Mouse (Mus musculus): Measurements from ENCODE around the gene 5530401A14Rik. TPM values are rescaled to one million over a fixed set of nuclear protein-coding genes. Genes with fewer than 3 reads are reported as not detected.

The 5530401A14Rik gene
- polyA plus RNA-seq, 1 experiment from 2014 or later, result 0.76 TPM

DNA sequence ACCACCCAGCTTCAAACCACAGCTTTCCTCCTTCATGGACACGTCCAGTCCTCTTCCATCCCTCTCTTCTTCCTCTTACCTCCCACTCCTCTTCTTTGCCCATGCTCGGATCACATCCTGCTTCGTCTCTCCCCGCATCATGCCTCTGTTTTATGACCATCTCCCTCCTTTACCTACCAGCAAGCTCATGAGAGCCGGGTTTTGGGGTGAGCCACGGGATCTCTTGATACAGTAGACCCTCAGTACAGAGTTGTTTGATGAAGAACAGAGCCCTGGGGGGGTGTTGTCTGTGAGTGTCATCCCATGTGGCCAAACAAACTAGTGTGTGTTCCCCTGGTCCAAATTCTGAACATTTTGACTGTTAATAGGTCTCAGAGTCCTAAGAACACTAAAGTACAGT is 36.0 kb downstream of the 5530401A14Rik start:
- Histone ChIP-seq H3K4me1 (peaks cover 25% of the 10 kb centered on the region), H3K9ac (no peak overlapping the region), H3K36me3 (replicated peaks) (no peaks in the 10 kb centered on the region), H3K27ac (peak overlapping the region; percentile 76; the same call in 1 of the 2 replicates), H3K9me3 (no peaks in the 10 kb centered on the region), H3K27me3 (replicated peaks) (no peaks in the 10 kb centered on the region), H3K4me2 (no peak overlapping the region), H3K4me3 (no peak overlapping the region)
- no peak for ATAC-seq (replicated peaks)
- WGBS, result 94% methylated on average over 6 of the region's 6 CpGs

- Histone ChIP-seq H3K9me3 (no peaks in the 10 kb centered on the region), H3K9ac (0 out of 2 replicates have a peak overlapping the region, but pooled peaks have one; percentile 10), H3K36me3 (replicated peaks) (no peaks in the 10 kb centered on the region), H3K4me2 (peak overlapping the region; percentile 19; the same call in 1 of the 2 replicates), H3K27me3 (replicated peaks) (no peaks in the 10 kb centered on the region), H3K4me3 (no peak overlapping the region), H3K4me1 (peaks cover 25% of the 10 kb centered on the region), H3K27ac (peak overlapping the region; percentile 76)
- peak; percentile 88 for ATAC-seq (replicated peaks)
- 1% methylated on average over 8 of the region's 8 CpGs for whole genome bisulfite sequencing
Measured at GRCm38 (mm10) chr11:81897547-81898354, 37.3 kb downstream of the 5530401A14Rik start.

GRCm38 (mm10) chr11:81902318-81902717 is 41.8 kb downstream of the 5530401A14Rik start:
- H3K27ac ChIP-seq, result no peak overlapping the region
- H3K4me2 ChIP-seq, result no peak overlapping the region
- peaks cover 18% of the 10 kb centered on the region for H3K4me1 ChIP-seq
- H3K36me3 ChIP-seq (replicated peaks), result no peaks in the 10 kb centered on the region
- no peaks in the 10 kb centered on the region for H3K9me3 ChIP-seq
- no peak for ATAC-seq (replicated peaks)
- H3K9ac ChIP-seq, result no peak overlapping the region
- no peak overlapping the region for H3K4me3 ChIP-seq
- no peaks in the 10 kb centered on the region for H3K27me3 ChIP-seq (replicated peaks)

- ATAC-seq (replicated peaks), result no peak
- H3K27ac ChIP-seq, result no peak overlapping the region
- H3K9me3 ChIP-seq, result no peaks in the 10 kb centered on the region
- 100% methylated on average over 1 of the region's 1 CpGs for WGBS
- no peaks in the 10 kb centered on the region for H3K4me1 ChIP-seq
- no peak overlapping the region for H3K4me2 ChIP-seq
- no peak overlapping the region for H3K4me3 ChIP-seq
- H3K27me3 ChIP-seq (replicated peaks), result no peaks in the 10 kb centered on the region
- H3K9ac ChIP-seq, result no peak overlapping the region
- no peaks in the 10 kb centered on the region for H3K36me3 ChIP-seq (replicated peaks)
Measured at GRCm38 (mm10) chr11:81908760-81909159, 48.3 kb downstream of the 5530401A14Rik start.

DNA sequence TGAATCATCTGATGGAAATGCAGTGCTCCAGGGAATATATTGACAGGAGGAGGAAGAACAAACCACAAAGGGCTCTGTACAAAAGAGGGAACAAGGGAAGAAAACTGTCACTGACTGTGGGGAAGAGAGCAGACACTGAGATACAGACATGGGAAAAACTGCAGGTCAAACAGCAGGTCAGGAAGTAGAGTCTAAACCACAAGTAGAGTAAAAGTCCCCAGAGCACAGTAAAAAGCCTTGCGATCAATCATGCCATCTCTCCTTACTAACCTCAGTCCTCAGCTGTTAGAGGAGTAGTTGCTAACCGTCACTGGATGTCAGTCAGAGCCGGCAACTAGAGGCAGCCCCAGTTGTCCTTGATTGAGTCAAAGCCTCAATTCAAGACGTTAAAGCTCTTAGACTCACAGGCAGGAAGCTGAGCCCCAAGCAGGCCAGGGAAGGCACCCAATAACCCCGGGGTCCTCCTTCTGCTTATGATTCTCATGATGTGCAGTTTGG is 49.0 kb downstream of the 5530401A14Rik start:
- ATAC-seq (replicated peaks), result no peak
- no peaks in the 10 kb centered on the region for H3K4me1 ChIP-seq
- H3K27ac ChIP-seq, result no peak overlapping the region
- no peaks in the 10 kb centered on the region for H3K27me3 ChIP-seq (replicated peaks)
- no peak overlapping the region for H3K4me3 ChIP-seq
- H3K9me3 ChIP-seq, result no peaks in the 10 kb centered on the region
- no peaks in the 10 kb centered on the region for H3K36me3 ChIP-seq (replicated peaks)
- 83% methylated on average over 5 of the region's 5 CpGs for WGBS
- no peak overlapping the region for H3K4me2 ChIP-seq
- no peak overlapping the region for H3K9ac ChIP-seq

GRCm38 (mm10) chr11:81913071-81913470 is 52.6 kb downstream of the 5530401A14Rik start:
- Histone ChIP-seq H3K4me3 (no peak overlapping the region), H3K27ac (no peak overlapping the region), H3K4me2 (no peak overlapping the region), H3K9ac (no peak overlapping the region), H3K27me3 (replicated peaks) (no peaks in the 10 kb centered on the region), H3K36me3 (replicated peaks) (no peaks in the 10 kb centered on the region), H3K4me1 (peaks cover 14% of the 10 kb centered on the region), H3K9me3 (no peaks in the 10 kb centered on the region)
- WGBS, result 88% methylated on average over 4 of the region's 4 CpGs
- ATAC-seq (replicated peaks), result no peak

- Histone ChIP-seq H3K27me3 (replicated peaks) (no peaks in the 10 kb centered on the region), H3K9ac (no peak overlapping the region), H3K4me2 (no peak overlapping the region), H3K4me1 (peaks cover 14% of the 10 kb centered on the region), H3K36me3 (replicated peaks) (no peaks in the 10 kb centered on the region), H3K9me3 (no peaks in the 10 kb centered on the region), H3K27ac (peak overlapping the region; percentile 59), H3K4me3 (no peak overlapping the region)
- peak; percentile 30; the same call in 1 of the 2 replicates for ATAC-seq (replicated peaks)
- 27% methylated on average over 6 of the region's 6 CpGs for WGBS
Measured at GRCm38 (mm10) chr11:81915501-81915900, 55.0 kb downstream of the 5530401A14Rik start.

GRCm38 (mm10) chr11:81923096-81923495 is 62.6 kb downstream of the 5530401A14Rik start:
- Histone ChIP-seq H3K27ac (no peak overlapping the region), H3K9ac (no peak overlapping the region), H3K4me2 (no peak overlapping the region), H3K9me3 (no peaks in the 10 kb centered on the region), H3K4me1 (no peaks in the 10 kb centered on the region), H3K36me3 (replicated peaks) (no peaks in the 10 kb centered on the region), H3K27me3 (replicated peaks) (no peaks in the 10 kb centered on the region), H3K4me3 (no peak overlapping the region)
- 81% methylated on average over 2 of the region's 2 CpGs for WGBS
- no peak for ATAC-seq (replicated peaks)

- Histone ChIP-seq H3K36me3 (replicated peaks) (no peaks in the 10 kb centered on the region), H3K9me3 (no peaks in the 10 kb centered on the region), H3K4me1 (no peaks in the 10 kb centered on the region), H3K4me3 (no peak overlapping the region), H3K27ac (no peak overlapping the region), H3K9ac (no peak overlapping the region), H3K27me3 (replicated peaks) (no peaks in the 10 kb centered on the region), H3K4me2 (no peak overlapping the region)
- WGBS, result 94% methylated on average over 4 of the region's 4 CpGs
- no peak for ATAC-seq (replicated peaks)
Measured at GRCm38 (mm10) chr11:81923626-81924025, 63.2 kb downstream of the 5530401A14Rik start.

DNA sequence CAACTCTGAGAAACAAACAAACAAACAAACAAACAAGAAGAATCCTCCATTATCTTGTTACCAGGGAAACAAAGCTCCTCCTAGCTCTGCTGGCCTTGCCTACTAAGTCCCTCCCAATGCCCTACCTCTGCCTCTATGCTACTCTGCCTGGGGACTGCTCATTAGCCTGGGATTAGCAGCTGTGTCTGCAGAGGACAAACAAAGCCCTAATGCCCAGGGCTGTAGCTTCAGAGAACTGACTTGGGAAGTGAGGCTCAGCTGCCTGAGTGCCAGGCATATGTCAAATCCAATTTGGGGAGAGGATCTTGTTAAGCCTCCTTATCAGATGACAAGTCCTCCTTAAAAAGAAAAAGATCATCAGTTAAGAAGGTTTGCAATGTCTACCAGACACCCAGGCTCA is 65.9 kb downstream of the 5530401A14Rik start:
- no peak overlapping the region for H3K4me2 ChIP-seq
- H3K9ac ChIP-seq, result no peak overlapping the region
- no peaks in the 10 kb centered on the region for H3K9me3 ChIP-seq
- no peak overlapping the region for H3K4me3 ChIP-seq
- H3K4me1 ChIP-seq, result no peaks in the 10 kb centered on the region
- no peak for ATAC-seq (replicated peaks)
- H3K27me3 ChIP-seq (replicated peaks), result no peaks in the 10 kb centered on the region
- no peaks in the 10 kb centered on the region for H3K36me3 ChIP-seq (replicated peaks)
- no peak overlapping the region; the same call in 1 of the 2 replicates for H3K27ac ChIP-seq

- Histone ChIP-seq H3K9me3 (no peaks in the 10 kb centered on the region), H3K27me3 (replicated peaks) (no peaks in the 10 kb centered on the region), H3K36me3 (replicated peaks) (no peaks in the 10 kb centered on the region), H3K9ac (no peak overlapping the region), H3K4me1 (no peaks in the 10 kb centered on the region), H3K27ac (no peak overlapping the region), H3K4me3 (no peak overlapping the region), H3K4me2 (no peak overlapping the region)
- 89% methylated on average over 1 of the region's 1 CpGs for WGBS
- no peak for ATAC-seq (replicated peaks)
Measured at GRCm38 (mm10) chr11:81937516-81937915, 77.0 kb downstream of the 5530401A14Rik start.

- Histone ChIP-seq H3K27me3 (replicated peaks) (no peaks in the 10 kb centered on the region), H3K4me3 (no peak overlapping the region), H3K9ac (no peak overlapping the region), H3K4me1 (no peaks in the 10 kb centered on the region), H3K4me2 (no peak overlapping the region), H3K27ac (no peak overlapping the region), H3K9me3 (no peaks in the 10 kb centered on the region), H3K36me3 (replicated peaks) (no peaks in the 10 kb centered on the region)
- WGBS, result 19% methylated on average over 1 of the region's 1 CpGs
- no peak for ATAC-seq (replicated peaks)
Measured at GRCm38 (mm10) chr11:81940988-81941387, 80.5 kb downstream of the 5530401A14Rik start.

GRCm38 (mm10) chr11:81942167-81942566 is 81.7 kb downstream of the 5530401A14Rik start:
- H3K27me3 ChIP-seq (replicated peaks), result no peaks in the 10 kb centered on the region
- no peaks in the 10 kb centered on the region for H3K4me1 ChIP-seq
- no peaks in the 10 kb centered on the region for H3K9me3 ChIP-seq
- no peaks in the 10 kb centered on the region for H3K36me3 ChIP-seq (replicated peaks)
- no peak overlapping the region for H3K4me3 ChIP-seq
- H3K4me2 ChIP-seq, result no peak overlapping the region
- no peak overlapping the region for H3K27ac ChIP-seq
- H3K9ac ChIP-seq, result no peak overlapping the region
- ATAC-seq (replicated peaks), result no peak
- WGBS, result 69% methylated on average over 1 of the region's 1 CpGs
